Mouse (Mus musculus): ENCODE data around the gene Cacnb4.

Gene Cacnb4

GRCm38 (mm10) chr2:52419295-52419694 lies 257.3 kb downstream of the Cacnb4 start:
- DNase-seq: no peak

- no peak for DNase-seq
These were observed 264.1 kb downstream of the Cacnb4 start for GRCm38 (mm10) chr2:52412524-52413037.

- no peak for DNase-seq
These were observed 270.2 kb downstream of the Cacnb4 start for GRCm38 (mm10) chr2:52406480-52406879.

GRCm38 (mm10) chr2:52405238-52405637 lies 271.4 kb downstream of the Cacnb4 start:
- DNase-seq: no peak

GRCm38 (mm10) chr2:52394529-52394928 lies 282.1 kb downstream of the Cacnb4 start:
- DNase-seq: no peak

- DNase-seq: no peak
These were observed 286.1 kb downstream of the Cacnb4 start for GRCm38 (mm10) chr2:52390415-52390975.

- DNase-seq: no peak
These were observed 286.7 kb downstream of the Cacnb4 start for GRCm38 (mm10) chr2:52389975-52390374.

- no peak for DNase-seq
These were observed 290.2 kb downstream of the Cacnb4 start for GRCm38 (mm10) chr2:52386451-52386850.

GRCm38 (mm10) chr2:52386037-52386436 lies 290.6 kb downstream of the Cacnb4 start:
- DNase-seq: no peak

GRCm38 (mm10) chr2:52378848-52379261 lies 297.8 kb downstream of the Cacnb4 start:
- DNase-seq: no peak

- no peak for DNase-seq
These were observed 298.2 kb downstream of the Cacnb4 start, which contains the start of gene Neb for GRCm38 (mm10) chr2:52378448-52378804. Gene Neb (minus strand): TSS chr2:52378474.
